Mouse (Mus musculus): Measurements from ENCODE around the gene Fmo3. TPM values are rescaled to one million over a fixed set of nuclear protein-coding genes. Genes with fewer than 3 reads are reported as not detected.

The Fmo3 gene
- not detected in 2 replicates for polyA plus RNA-seq (2015; fragmentation: Nextera tagmentation; extraction: Ambion mirVana)

GRCm38 (mm10) chr1:162984428-162984827, at the start of gene Fmo3:
Gene Fmo3 (minus strand): TSS chr1:162984528.
- Histone ChIP-seq H3K9me3 (ENCODE audit: control insufficient read depth, low read length) (no peaks in the 10 kb centered on the region), H3K4me3 (ENCODE audit: low read length) (no peak within 1 kb of the TSS), H3K27ac (ENCODE audit: low read depth, low read length) (no peak within 1 kb of the TSS), H3K27me3 (replicated peaks; ENCODE audit: control insufficient read depth, insufficient read depth, low read length) (no peaks in the 10 kb centered on the region), H3K4me2 (ENCODE audit: low read length) (no peak within 1 kb of the TSS), H3K36me3 (ENCODE audit: control insufficient read depth, insufficient read depth, low read length) (no peaks in the 10 kb centered on the region), H3K9ac (ENCODE audit: low read depth, low read length) (no peak within 1 kb of the TSS), H3K4me1 (ENCODE audit: control insufficient read depth, insufficient read depth, low read depth, low read length) (no peaks in the 10 kb centered on the region)
- no peak for ATAC-seq
- 93% methylated on average over 1 of the region's 1 CpGs for WGBS

DNA sequence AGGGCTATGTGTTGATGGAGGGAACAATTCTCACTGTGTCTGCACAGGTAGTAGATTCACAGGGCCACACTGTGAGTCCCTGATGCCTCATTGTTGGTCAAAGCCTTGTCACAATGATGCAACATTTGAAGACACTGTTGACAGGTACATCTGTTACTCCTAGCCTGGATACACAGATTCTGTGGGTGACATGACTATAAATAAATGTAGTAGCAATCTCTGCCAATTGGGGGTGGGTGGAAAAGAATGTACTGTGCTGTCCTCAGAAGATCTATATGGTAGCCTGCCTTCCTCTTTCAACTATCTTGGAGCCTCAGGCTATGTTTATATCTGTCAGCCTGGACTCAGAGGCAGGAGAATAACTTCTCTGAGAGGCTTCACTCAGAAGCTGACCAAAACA, 38.7 kb upstream of the Fmo3 start:
- Histone ChIP-seq H3K27me3 (replicated peaks; ENCODE audit: control insufficient read depth, insufficient read depth, low read length) (no peaks in the 10 kb centered on the region), H3K36me3 (ENCODE audit: control insufficient read depth, insufficient read depth, low read length) (no peaks in the 10 kb centered on the region), H3K27ac (ENCODE audit: low read depth, low read length) (no peak overlapping the region), H3K4me2 (ENCODE audit: low read length) (no peak overlapping the region), H3K4me1 (ENCODE audit: control insufficient read depth, insufficient read depth, low read depth, low read length) (no peaks in the 10 kb centered on the region), H3K4me3 (ENCODE audit: low read length) (no peak overlapping the region), H3K9ac (ENCODE audit: low read depth, low read length) (no peak overlapping the region), H3K9me3 (ENCODE audit: control insufficient read depth, low read length) (no peaks in the 10 kb centered on the region)
- no peak for ATAC-seq

DNA sequence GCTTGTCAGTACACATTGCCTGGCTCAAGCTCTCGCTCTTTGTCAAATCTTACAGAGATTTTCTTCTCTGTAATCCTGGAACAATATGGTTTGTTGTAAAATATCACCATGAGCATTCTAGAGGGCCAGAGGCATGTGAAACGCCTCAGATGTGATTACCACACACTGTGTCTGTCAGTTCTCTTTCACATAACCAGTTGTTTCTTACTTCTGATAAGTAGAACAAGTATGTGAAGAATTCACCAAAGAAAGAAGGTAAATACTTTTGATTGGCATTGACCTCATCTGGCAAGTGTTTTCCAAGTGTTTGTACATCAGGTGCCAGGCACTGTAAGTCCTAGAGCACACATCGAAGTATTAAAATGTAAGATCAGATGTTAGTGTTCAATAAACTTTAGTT, 24.9 kb upstream of the Fmo3 start:
- no peaks in the 10 kb centered on the region for H3K36me3 ChIP-seq (ENCODE audit: control insufficient read depth, insufficient read depth, low read length)
- ATAC-seq = no peak
- no peaks in the 10 kb centered on the region for H3K9me3 ChIP-seq (ENCODE audit: control insufficient read depth, low read length)
- 79% methylated on average over 3 of the region's 3 CpGs for WGBS
- no peak overlapping the region for H3K27ac ChIP-seq (ENCODE audit: low read depth, low read length)
- H3K4me3 ChIP-seq (ENCODE audit: low read length) = no peak overlapping the region
- H3K4me2 ChIP-seq (ENCODE audit: low read length) = no peak overlapping the region
- no peaks in the 10 kb centered on the region for H3K4me1 ChIP-seq (ENCODE audit: control insufficient read depth, insufficient read depth, low read depth, low read length)
- no peak overlapping the region for H3K9ac ChIP-seq (ENCODE audit: low read depth, low read length)
- H3K27me3 ChIP-seq (replicated peaks; ENCODE audit: control insufficient read depth, insufficient read depth, low read length) = no peaks in the 10 kb centered on the region

- Histone ChIP-seq H3K27ac (ENCODE audit: low read depth, low read length) (no peak overlapping the region), H3K9me3 (ENCODE audit: control insufficient read depth, low read length) (no peaks in the 10 kb centered on the region), H3K9ac (ENCODE audit: low read depth, low read length) (no peak overlapping the region), H3K4me1 (ENCODE audit: control insufficient read depth, insufficient read depth, low read depth, low read length) (no peaks in the 10 kb centered on the region), H3K36me3 (ENCODE audit: control insufficient read depth, insufficient read depth, low read length) (no peaks in the 10 kb centered on the region), H3K4me3 (ENCODE audit: low read length) (no peak overlapping the region), H3K27me3 (replicated peaks; ENCODE audit: control insufficient read depth, insufficient read depth, low read length) (no peaks in the 10 kb centered on the region), H3K4me2 (ENCODE audit: low read length) (no peak overlapping the region)
- 91% methylated on average over 2 of the region's 2 CpGs for WGBS
- no peak for ATAC-seq
Measured at GRCm38 (mm10) chr1:163003496-163003895, 19.2 kb upstream of the Fmo3 start.

GRCm38 (mm10) chr1:163001271-163001829, 17.0 kb upstream of the Fmo3 start:
- no peak for ATAC-seq
- Histone ChIP-seq H3K36me3 (ENCODE audit: control insufficient read depth, insufficient read depth, low read length) (no peaks in the 10 kb centered on the region), H3K9ac (ENCODE audit: low read depth, low read length) (no peak overlapping the region), H3K4me3 (ENCODE audit: low read length) (no peak overlapping the region), H3K4me2 (ENCODE audit: low read length) (no peak overlapping the region), H3K4me1 (ENCODE audit: control insufficient read depth, insufficient read depth, low read depth, low read length) (no peaks in the 10 kb centered on the region), H3K27ac (ENCODE audit: low read depth, low read length) (no peak overlapping the region), H3K9me3 (ENCODE audit: control insufficient read depth, low read length) (no peaks in the 10 kb centered on the region), H3K27me3 (replicated peaks; ENCODE audit: control insufficient read depth, insufficient read depth, low read length) (no peaks in the 10 kb centered on the region)
- 80% methylated on average over 4 of the region's 4 CpGs for WGBS

DNA sequence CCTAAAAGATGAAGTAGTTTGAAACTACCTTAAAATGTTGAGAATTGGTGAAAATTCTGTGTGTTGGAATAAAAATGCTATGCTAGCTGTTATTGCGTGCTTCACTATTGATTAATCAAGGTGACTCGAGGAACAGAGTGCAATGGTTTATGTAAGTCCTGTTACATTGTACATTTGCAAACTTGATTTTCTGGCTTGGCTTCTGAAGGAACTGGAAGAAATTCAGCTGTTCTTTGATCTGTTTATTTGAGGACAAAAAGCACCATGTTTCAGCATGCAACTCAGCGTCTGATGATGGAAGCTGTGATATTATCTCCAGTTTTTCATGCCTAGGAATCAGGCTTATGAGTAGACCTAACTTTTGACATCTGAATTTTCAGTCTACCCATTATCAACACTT, 3.2 kb upstream of the Fmo3 start:
- Histone ChIP-seq H3K27me3 (replicated peaks; ENCODE audit: control insufficient read depth, insufficient read depth, low read length) (no peaks in the 10 kb centered on the region), H3K9ac (ENCODE audit: low read depth, low read length) (no peak overlapping the region), H3K4me2 (ENCODE audit: low read length) (no peak overlapping the region), H3K36me3 (ENCODE audit: control insufficient read depth, insufficient read depth, low read length) (no peaks in the 10 kb centered on the region), H3K27ac (ENCODE audit: low read depth, low read length) (no peak overlapping the region), H3K4me1 (ENCODE audit: control insufficient read depth, insufficient read depth, low read depth, low read length) (no peaks in the 10 kb centered on the region), H3K9me3 (ENCODE audit: control insufficient read depth, low read length) (no peaks in the 10 kb centered on the region), H3K4me3 (ENCODE audit: low read length) (no peak overlapping the region)
- ATAC-seq = no peak
- WGBS = 94% methylated on average over 3 of the region's 3 CpGs

DNA sequence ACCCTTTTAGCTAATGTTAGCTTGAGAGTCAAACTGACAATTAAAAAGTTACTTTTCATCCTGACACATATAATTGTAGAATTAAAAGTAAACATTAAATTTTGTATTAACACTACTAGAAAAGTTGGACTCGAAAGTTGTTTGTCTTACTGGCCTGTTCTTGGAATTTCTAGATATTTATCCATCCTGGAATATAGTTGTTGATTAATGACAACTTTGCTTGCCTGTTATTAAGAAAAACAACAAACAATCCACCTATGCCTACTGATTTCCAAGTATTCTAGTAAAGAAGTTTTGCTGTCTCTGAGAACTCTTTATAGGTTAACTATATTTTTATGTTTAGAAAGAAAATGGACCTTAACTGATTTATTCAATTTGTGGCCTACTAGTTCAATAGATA, 2.4 kb upstream of the Fmo3 start:
- Histone ChIP-seq H3K27ac (ENCODE audit: low read depth, low read length) (no peak overlapping the region), H3K4me2 (ENCODE audit: low read length) (no peak overlapping the region), H3K36me3 (ENCODE audit: control insufficient read depth, insufficient read depth, low read length) (no peaks in the 10 kb centered on the region), H3K4me1 (ENCODE audit: control insufficient read depth, insufficient read depth, low read depth, low read length) (no peaks in the 10 kb centered on the region), H3K4me3 (ENCODE audit: low read length) (no peak overlapping the region), H3K9ac (ENCODE audit: low read depth, low read length) (no peak overlapping the region), H3K9me3 (ENCODE audit: control insufficient read depth, low read length) (no peaks in the 10 kb centered on the region), H3K27me3 (replicated peaks; ENCODE audit: control insufficient read depth, insufficient read depth, low read length) (no peaks in the 10 kb centered on the region)
- ATAC-seq = no peak
- 97% methylated on average over 1 of the region's 1 CpGs for WGBS

DNA sequence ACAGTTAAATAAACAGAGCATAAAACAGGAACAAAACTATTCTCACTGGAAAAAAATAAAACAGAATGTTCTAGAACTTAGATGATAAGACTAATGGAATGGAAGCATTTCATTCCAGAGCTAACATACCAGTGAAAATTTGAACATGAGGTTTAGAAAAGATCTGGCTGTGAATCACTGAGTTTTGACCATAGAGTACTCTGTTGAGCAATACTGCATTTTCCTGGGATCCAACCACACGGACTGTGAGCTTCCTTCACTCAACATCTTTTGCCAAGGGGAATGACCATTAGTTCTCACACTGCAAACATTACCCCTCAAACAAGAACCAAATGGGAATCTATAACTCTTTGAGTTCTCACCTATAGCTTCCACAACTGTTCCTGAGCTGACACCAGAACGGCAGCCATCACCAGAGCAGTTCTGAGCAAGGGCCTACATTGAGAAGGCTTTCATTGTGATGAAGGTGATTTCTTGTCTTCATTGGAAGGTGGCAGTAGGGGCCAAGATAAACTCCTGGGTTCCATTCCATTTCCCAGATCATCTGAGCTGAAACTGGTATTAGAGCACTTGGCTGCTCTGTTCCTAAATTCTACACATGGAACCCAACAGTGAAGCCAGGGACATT, 1.9 kb upstream of the Fmo3 start:
- no peaks in the 10 kb centered on the region for H3K36me3 ChIP-seq (ENCODE audit: control insufficient read depth, insufficient read depth, low read length)
- no peaks in the 10 kb centered on the region for H3K9me3 ChIP-seq (ENCODE audit: control insufficient read depth, low read length)
- ATAC-seq = no peak
- no peak overlapping the region for H3K4me3 ChIP-seq (ENCODE audit: low read length)
- no peaks in the 10 kb centered on the region for H3K4me1 ChIP-seq (ENCODE audit: control insufficient read depth, insufficient read depth, low read depth, low read length)
- WGBS = 91% methylated on average over 2 of the region's 2 CpGs
- H3K27ac ChIP-seq (ENCODE audit: low read depth, low read length) = no peak overlapping the region
- no peak overlapping the region for H3K4me2 ChIP-seq (ENCODE audit: low read length)
- H3K9ac ChIP-seq (ENCODE audit: low read depth, low read length) = no peak overlapping the region
- no peaks in the 10 kb centered on the region for H3K27me3 ChIP-seq (replicated peaks; ENCODE audit: control insufficient read depth, insufficient read depth, low read length)

DNA sequence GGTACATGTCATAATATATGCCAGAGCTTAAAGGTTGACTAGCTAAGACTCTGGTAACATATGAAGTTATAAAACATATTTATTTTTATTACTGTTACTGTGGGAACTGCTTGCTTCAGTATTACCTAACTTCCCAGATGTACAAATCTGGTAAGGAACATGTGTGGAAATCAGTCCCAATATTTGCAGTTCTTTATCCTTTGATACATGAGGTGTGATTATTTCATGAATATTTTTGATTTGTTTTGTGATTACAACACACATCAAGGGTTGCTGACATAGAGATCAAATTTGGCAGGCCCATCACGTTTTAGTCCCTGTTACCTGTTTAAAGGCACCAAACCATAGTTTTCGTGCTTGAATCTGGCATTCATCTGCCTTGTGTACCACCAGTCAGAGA, 20.8 kb downstream of the Fmo3 start:
- Histone ChIP-seq H3K9me3 (ENCODE audit: control insufficient read depth, low read length) (no peaks in the 10 kb centered on the region), H3K27ac (ENCODE audit: low read depth, low read length) (no peak overlapping the region), H3K4me1 (ENCODE audit: control insufficient read depth, insufficient read depth, low read depth, low read length) (no peaks in the 10 kb centered on the region), H3K9ac (ENCODE audit: low read depth, low read length) (no peak overlapping the region), H3K4me2 (ENCODE audit: low read length) (no peak overlapping the region), H3K36me3 (ENCODE audit: control insufficient read depth, insufficient read depth, low read length) (no peaks in the 10 kb centered on the region), H3K27me3 (replicated peaks; ENCODE audit: control insufficient read depth, insufficient read depth, low read length) (no peaks in the 10 kb centered on the region), H3K4me3 (ENCODE audit: low read length) (no peak overlapping the region)
- no peak for ATAC-seq
- 87% methylated on average over 2 of the region's 2 CpGs for WGBS
